Mouse (Mus musculus) stomach, postnatal 0 days (tissue): ENCODE results near the gene Enpep.

Experiments used
- CTCF ChIP-seq: IDR thresholded peaks from 2 replicates; pipeline ENCODE4 v1.5.1; 2016; ENCODE audit warnings: antibody characterized with exemption, low read depth, mild to moderate bottlenecking, moderate library complexity
- EP300 ChIP-seq: optimal IDR thresholded peaks from 2 replicates; pipeline ENCODE3; 2016; ENCODE audit warnings: antibody characterized with exemption

DNA sequence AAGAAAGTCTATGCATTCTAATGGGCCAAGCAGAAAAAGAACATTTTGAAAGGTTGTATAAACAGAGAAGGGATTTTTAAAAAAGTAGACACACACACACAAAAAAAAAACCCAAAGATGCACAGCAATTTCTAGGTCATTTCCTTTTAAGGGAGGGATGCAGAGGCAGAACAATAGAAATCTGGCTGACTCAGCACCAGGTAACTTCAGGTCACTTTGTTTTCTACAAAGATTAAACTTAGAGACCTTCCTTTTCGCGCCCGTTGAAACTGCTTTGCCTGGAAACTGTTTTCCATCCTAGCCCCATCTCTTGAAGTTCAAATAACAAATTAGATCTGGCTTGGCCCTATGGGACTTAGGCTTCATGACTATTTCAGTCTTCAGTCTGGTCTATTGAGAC, 42.6 kb upstream of the Enpep start:
- TF ChIP-seq CTCF (no peak), EP300 (no peak)
